Mouse (Mus musculus): ENCODE results near the gene Iqgap3.

The Iqgap3 gene

GRCm38 (mm10) chr3:88150061-88150998 is 68.6 kb downstream of the Iqgap3 start:
- in situ Hi-C loops (cut with MboI) = no loop called here

- in situ Hi-C loops (cut with MboI) = no loop called here
Measured at GRCm38 (mm10) chr3:88150999-88151364, 69.2 kb downstream of the Iqgap3 start.

- in situ Hi-C loops (cut with MboI) = no loop called here
Measured at GRCm38 (mm10) chr3:88152056-88152455, 70.3 kb downstream of the Iqgap3 start.

DNA sequence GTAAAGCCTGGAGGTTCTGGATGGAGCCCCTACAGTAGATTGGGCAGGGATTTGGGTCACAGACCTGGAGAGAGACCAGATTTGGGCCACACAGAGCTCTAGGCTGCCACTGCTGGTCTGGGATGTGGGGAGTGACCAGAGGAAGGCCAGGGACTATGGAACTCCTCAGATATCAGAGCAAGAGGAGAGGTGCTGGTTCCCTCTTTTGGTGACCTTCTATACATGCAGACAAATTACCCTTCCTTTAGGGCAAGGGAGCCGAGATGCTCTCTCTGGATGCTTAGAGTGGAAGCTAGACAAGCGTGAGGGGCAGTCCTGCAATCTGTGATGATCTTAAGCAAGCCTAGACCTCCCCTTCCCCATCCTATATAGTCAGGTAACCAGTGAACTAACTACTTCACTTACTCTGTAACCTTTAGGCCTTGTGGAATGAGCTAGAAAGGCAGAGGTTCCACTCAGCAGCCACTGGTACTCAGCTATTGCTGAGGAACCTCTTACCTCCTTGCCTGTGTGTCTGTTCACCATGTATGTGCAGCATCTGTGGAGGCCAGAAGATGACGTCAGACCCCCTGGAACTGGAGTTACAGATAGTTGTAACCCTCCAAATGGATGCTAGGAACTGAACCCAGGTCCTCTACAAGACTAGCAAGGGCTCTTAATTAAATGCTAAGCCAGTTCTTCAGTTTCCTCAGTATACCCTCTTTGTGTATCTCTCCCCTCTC is 71.7 kb downstream of the Iqgap3 start:
- in situ Hi-C loops (cut with MboI) = no loop called here

- in situ Hi-C loops (cut with MboI) = no loop called here
Measured at GRCm38 (mm10) chr3:88154236-88154635, 72.5 kb downstream of the Iqgap3 start.

GRCm38 (mm10) chr3:88156817-88157216 is 75.0 kb downstream of the Iqgap3 start:
- in situ Hi-C loops (cut with MboI) = no loop called here

GRCm38 (mm10) chr3:88157771-88158597 is 76.2 kb downstream of the Iqgap3 start:
- in situ Hi-C loops (cut with MboI) = no loop called here

DNA sequence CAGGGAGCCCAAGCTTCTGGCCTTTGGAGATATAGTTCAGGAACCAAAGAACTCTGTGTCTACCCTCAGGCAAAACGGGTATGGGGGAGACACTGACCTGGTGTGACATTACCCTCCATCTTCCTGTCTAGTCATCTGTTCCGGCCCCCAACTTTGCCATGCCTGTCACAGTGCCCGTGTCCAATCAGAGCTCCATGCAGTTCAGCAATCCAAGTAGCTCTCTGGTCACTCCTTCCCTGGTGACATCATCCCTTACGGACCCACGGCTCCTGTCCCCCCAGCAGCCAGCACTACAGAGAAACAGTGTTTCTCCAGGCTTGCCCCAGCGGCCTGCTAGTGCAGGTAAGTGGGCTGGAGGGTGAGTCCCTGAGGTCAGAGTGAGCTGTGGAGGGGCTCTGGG is 77.2 kb downstream of the Iqgap3 start:
- in situ Hi-C loops (cut with MboI) = no loop called here

DNA sequence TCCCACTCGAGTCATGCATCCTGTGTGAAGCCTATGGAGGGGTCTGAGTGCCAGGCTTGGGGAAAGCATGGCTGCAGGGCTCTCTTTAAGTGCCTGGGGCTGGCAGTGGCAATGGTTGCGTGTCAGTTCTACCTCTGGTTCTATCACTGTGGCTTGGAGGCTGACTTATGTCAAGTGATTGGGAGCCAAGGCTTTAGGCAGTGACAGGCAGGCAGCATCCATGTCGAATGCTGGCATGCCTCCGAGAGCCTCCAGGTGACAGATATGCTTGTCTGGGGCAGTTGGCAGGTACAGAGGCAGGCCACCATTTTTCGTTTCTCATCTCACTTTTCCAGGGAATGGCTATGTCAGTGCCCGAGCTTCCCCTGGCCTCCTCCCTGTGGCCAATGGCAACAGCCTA is 79.1 kb downstream of the Iqgap3 start:
- in situ Hi-C loops (cut with MboI) = no loop called here

DNA sequence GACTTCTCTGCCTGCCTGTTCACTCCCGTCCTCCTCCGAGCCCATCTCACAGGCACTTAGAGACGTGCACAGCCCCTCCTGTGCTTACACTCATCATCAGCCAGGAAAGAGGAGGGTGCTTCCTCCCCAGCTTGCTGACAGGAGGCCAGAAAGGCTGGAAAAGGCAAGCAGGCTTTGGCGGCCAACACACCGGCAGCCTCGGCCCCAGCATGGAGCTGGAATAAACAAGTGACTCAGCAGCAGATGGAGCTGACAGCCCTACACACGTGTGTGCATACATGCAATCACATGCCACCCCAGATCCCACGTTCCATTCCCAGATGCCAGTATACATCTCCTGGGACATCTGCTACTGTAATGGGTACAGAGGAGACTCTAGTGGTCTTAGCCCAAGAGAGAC is 80.5 kb downstream of the Iqgap3 start:
- in situ Hi-C loops (cut with MboI) = no loop called here

- in situ Hi-C loops (cut with MboI) = no loop called here
Measured at GRCm38 (mm10) chr3:88162811-88163210, 81.0 kb downstream of the Iqgap3 start.

GRCm38 (mm10) chr3:88163847-88164246 is 82.1 kb downstream of the Iqgap3 start:
- in situ Hi-C loops (cut with MboI) = no loop called here

- in situ Hi-C loops (cut with MboI) = no loop called here
Measured at GRCm38 (mm10) chr3:88164263-88164662, 82.5 kb downstream of the Iqgap3 start.

DNA sequence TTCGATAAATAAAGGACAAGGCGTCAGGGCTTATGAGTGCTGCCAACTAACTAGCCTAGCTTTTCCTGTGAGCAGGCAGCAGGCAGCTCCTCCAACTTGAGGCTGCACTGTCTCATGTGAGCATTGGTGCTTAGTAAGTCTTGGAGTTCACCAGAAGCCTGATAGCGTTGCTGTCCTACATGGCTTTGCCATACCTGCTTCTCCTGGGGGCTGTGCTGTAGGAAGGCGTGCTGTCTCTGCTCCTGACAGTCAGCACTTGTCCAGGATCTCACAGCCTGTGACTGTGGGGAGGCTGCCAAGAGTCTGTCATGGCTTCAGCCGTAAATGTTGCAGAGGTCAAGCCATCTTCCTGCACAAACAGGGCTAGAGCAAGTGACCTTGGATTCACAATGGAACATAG is 84.3 kb downstream of the Iqgap3 start:
- in situ Hi-C loops (cut with MboI) = no loop called here

GRCm38 (mm10) chr3:88170361-88170760 is 88.6 kb downstream of the Iqgap3 start:
- in situ Hi-C loops (cut with MboI) = loop anchor here (5.0 kb wide), 2 partner anchors 33 to 83 kb away; no protein-coding TSS in a partner anchor

All from mature B cell (primary cell).